Mouse (Mus musculus): ENCODE measurements at regions not wholly inside any gene's neighbourhood (a gene's known extent, or its start where the extent isn't known, plus 50 kb on each side); places are given as distances from the start of the nearest gene placed in this dataset.

DNA sequence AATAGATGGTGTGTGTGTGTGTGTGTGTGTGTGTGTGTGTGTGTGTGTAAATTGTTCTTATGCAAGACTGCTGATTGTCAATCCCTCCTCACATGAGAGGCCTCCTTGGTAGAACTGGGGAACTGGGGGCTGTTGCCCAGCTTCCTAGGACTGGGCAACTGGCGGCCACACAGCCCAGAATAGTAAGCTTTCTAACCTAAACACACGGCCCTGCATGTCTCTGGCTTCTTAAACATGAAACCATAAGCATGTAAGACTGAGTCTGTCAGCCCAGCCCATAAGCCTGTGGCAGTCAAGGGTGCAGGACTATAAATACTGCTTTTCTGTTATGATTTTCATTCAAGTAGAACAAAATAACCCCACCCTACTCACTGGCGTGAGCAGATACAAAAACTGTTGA lies 60.7 kb downstream of the Ifng start:
- no peak for DNase-seq (ENCODE audit: low spot score)

DNA sequence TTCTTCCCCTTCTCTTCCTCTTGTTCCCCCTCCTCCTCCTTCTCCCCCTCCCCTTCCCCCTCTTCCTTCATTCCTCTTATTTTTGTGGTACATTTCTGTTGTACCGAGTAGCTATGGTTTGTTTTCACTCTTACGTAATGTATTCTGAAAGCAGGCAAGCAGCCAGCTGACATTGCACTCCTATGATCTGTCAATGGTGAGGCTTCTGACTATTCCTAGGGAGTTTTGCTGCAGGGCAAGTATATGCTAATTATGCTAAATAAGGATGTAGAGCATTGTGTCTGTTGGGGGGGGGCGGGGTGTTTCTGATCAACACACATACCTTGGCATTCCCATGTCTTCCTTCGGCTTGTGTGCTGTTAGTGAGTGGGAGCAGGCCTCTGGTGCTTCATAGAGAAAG lies 64.0 kb downstream of the Ifng start:
- DNase-seq (ENCODE audit: low spot score): no peak

GRCm38 (mm10) chr10:118506154-118506553 lies 65.3 kb downstream of the Ifng start:
- DNase-seq (ENCODE audit: low spot score): no peak

- DNase-seq (ENCODE audit: low spot score): peak; percentile 9
Measured at GRCm38 (mm10) chr10:118507630-118508029, 66.8 kb downstream of the Ifng start.

GRCm38 (mm10) chr10:118516839-118517238 lies 76.0 kb downstream of the Ifng start:
- no peak for DNase-seq (ENCODE audit: low spot score)

DNA sequence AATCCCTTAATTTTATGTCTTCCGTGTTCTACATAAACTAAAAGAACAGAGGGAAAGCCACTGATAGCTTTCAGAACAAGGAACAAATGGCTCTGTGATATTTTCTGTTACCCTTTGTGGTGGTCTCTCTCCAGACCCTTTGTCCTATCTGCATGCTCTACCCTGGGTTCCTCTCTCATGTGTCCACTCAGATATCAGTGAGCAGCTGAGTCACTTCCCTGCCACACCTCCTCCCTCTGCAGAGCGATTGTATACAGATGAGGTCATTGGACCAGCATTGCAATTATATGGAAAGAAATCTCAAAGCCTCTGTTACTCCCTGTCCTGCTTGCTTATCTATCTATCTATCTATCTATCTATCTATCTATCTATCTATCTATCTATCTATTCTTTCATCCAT lies 77.1 kb downstream of the Ifng start:
- DNase-seq (ENCODE audit: low spot score): no peak

GRCm38 (mm10) chr10:118545966-118546365 lies 105.1 kb downstream of the Ifng start:
- no peak for DNase-seq (ENCODE audit: low spot score)

- no peak for DNase-seq (ENCODE audit: low spot score)
Measured at GRCm38 (mm10) chr10:118550201-118550600, 109.4 kb downstream of the Ifng start.

GRCm38 (mm10) chr10:118558848-118559247 lies 118.0 kb downstream of the Ifng start:
- DNase-seq (ENCODE audit: low spot score): no peak

- DNase-seq (ENCODE audit: low spot score): no peak
Measured at GRCm38 (mm10) chr10:118564041-118564440, 123.2 kb downstream of the Ifng start.

DNA sequence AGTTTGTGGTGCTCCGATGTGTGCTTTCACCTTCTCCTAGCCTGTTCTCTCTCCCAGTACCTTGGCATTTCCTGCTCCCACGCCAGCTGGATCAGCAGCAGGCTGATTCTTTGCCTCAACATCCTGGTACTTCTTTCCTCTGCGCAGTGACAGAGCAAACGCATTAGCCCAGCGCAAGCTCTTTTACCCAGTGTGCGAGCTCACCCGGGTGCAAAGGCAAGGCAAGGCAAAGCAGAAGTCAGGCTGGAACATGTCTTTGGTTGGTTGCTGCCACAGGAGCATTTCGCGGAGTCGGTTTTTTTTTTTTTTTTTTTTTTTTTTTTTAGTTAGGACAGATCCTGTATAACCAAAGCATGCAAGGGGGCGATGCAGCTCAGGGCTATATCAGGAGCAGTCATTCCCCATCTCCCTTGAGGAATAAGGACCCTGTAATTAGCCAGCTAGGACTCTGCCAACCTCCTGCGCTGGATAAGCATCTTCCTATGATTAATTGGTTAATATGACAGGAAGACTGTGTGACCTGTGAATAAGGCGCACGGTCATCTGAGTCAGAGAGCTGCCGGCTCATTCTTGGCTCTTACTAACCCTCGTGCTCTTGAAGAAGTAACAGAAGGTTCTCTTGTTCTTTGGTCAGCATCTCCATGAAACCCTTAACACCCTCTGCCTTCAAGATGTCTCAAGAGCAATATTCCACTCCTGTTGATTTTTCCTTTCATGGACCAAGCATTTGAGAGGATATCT lies 123.9 kb downstream of the Ifng start:
- DNase-seq (ENCODE audit: low spot score): no peak

DNA sequence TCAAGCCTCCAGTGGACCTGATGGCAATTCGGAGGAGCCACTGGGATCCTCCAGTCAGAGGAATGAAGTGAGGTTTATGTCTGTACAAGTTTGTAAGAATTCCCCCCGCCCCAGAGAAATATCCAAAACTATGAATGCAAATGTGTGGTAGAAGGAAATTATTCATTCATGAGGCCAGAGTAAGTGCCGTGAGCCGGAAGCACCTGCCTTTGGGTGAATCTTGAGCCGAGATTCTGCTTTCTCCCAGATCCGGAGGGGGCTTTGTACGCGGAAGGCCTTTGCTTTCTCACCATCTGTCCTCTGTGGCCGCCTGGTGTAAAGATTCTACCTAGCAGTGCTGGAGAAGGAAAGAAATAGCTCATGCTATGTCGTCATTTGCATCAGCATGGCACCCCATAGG lies 127.8 kb downstream of the Ifng start:
- DNase-seq (ENCODE audit: low spot score): no peak

- DNase-seq (ENCODE audit: low spot score): no peak
Measured at GRCm38 (mm10) chr10:118569424-118569823, 128.6 kb downstream of the Ifng start.

GRCm38 (mm10) chr10:118573247-118573646 lies 132.4 kb downstream of the Ifng start:
- no peak for DNase-seq (ENCODE audit: low spot score)

GRCm38 (mm10) chr10:118575570-118575969 lies 134.7 kb downstream of the Ifng start:
- DNase-seq (ENCODE audit: low spot score): no peak

- DNase-seq (ENCODE audit: low spot score): no peak
Measured at GRCm38 (mm10) chr10:118581376-118581775, 140.5 kb downstream of the Ifng start.

DNA sequence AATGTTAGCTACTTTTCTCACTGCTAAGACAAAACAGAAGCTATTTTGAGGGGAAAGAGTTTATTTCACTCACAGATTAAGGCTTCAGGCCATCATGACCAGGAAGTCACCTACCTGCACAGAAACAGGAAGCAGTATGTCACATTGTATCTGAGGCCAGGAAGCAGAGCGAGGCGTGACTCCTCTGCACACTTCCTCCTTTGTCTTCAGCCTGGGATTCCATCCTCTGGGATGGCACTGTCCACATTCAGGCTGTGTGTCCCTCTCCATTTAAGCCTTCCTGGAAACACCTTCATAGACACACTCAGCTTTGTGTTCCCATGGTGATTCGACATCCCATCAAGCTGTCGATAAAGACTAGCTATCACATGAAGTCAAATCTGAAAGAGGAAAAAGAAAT lies 145.0 kb downstream of the Ifng start:
- no peak for DNase-seq (ENCODE audit: low spot score)

DNA sequence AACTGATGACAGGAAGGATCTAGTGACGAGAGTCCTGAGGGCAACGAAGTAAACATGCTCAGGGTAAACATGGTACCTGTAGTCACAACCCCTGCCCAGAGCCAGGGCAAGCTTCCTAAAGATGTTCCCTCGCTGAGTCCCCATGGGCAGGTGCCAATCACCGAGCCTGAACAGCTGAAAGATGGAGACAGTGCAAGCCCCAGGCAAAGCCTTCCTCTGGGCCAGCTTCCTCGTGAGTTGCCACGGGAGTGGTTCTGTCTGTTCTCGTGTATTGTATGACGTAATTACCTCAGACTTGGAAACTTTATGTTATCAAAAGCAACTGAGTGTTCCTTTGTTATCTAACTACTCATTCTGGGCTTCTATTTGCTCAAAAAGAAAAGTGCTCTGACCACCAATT lies 147.4 kb downstream of the Ifng start:
- no peak for DNase-seq (ENCODE audit: low spot score)

DNA sequence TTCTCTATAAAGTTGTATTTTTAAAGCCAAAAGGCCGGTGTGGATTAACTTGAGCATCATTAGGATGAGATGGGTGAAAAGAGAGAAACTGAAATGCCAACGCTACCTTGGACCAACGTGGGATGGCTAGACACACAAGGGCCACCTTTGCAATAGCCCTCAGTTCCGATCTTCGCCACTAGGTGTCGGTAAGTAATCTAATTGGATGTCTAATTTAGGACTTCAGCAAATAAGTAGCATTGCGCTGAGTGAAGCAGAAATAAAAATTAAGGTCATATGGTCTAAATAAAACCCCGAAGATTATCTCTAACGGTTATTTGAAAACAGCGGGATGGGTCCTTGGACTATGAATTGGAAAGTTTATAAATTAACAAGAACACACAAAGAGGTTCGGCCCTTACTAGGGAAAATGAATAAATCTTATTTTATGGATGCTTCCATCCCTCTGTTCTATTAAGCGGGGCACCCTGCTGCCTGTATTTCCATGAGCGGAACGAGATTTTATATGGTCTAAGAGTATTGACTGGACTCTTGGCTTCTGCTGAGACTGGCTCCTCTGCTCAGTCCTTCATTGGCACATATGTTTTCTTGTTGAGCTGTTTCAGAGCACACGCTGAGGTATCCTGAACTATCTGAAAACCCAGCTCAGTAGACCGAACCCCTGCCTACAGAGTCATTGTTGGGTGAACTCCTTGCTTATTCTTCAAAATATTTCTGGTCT lies 152.0 kb downstream of the Ifng start:
- peak; percentile 95 for DNase-seq (ENCODE audit: low spot score)

DNA sequence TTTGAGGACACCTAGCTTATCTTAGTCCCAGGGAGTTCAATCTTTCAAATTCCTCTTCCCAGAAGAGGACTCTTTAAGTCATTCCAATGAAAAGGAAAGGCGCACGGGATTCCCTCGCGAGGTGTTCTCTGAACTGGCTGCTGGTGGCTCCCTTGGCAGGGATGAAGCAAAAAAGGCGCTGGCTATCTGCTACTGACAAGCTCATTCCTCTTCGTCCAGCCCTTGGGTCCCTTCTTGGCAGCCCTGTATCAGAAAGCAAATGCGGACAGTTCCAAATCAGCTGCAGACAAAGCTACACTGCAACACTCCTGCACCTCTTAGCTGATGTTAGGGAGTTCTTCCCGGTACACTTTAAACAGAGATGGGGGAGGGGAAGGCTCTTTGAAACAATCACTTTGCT lies 155.4 kb downstream of the Ifng start:
- no peak for DNase-seq (ENCODE audit: low spot score)

- DNase-seq (ENCODE audit: low spot score): no peak
Measured at GRCm38 (mm10) chr10:118598497-118598896, 157.7 kb downstream of the Ifng start.

- DNase-seq (ENCODE audit: low spot score): no peak
Measured at GRCm38 (mm10) chr10:118599197-118599596, 158.4 kb downstream of the Ifng start.

- DNase-seq (ENCODE audit: low spot score): no peak
Measured at GRCm38 (mm10) chr10:118599610-118600009, 158.8 kb downstream of the Ifng start.

DNA sequence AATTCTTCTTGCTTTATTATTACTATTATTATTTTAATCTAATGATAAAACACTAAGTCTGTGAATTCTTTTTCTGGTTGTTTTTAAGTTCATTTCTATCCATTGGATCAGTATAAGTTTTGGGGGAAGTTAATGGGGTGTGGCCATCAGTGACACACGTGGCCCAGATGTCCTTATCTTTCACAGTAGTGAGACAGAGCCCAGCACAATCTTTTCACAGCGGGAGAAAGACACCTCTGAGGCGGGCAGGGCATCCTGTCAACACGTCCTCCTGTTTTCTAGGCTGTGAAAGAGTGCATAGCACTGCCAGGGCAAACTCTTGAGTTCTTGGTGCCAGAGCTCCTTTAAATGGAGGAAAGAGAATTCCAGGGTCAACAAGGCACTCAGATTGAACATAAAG lies 162.1 kb downstream of the Ifng start:
- no peak for DNase-seq (ENCODE audit: low spot score)
